Mouse (Mus musculus) intestine, embryonic 14.5 days (tissue): ENCODE measurements around the gene Stk32c. TPM values are rescaled to one million over a fixed set of nuclear protein-coding genes. Genes with fewer than 3 reads are reported as not detected.

Source experiments
- ATAC-seq: fragments of 200-750 bp; cut with Nextera tagmentation; replicated peaks from 2 replicates; pipeline ENCODE4 v1.8.0; 2017; ENCODE audit warnings: low read depth, moderate number of reproducible peaks, moderate TSS enrichment, moderate library complexity; ENCODE audit not compliant: low FRiP score, low TSS enrichment
- DNase-seq: peaks from one replicate; pipeline ENCODE4 v3.0.0-alpha.2; 2018; ENCODE audit warnings: low spot score
- H3K27ac ChIP-seq: fragments of 300-500 bp; sonication (generic); 2 replicates; pipeline ENCODE4 v1.5.1; 2014; ENCODE audit warnings: low read depth, mild to moderate bottlenecking, control low read depth
- H3K27me3 ChIP-seq: fragments of 300-500 bp; sonication (generic); replicated peaks from 2 replicates; pipeline ENCODE4 v1.6.1; 2014; ENCODE audit warnings: low read length, control low read depth; ENCODE audit not compliant: control insufficient read depth, insufficient read depth
- H3K36me3 ChIP-seq: fragments of 300-500 bp; sonication (generic); 2 replicates; pipeline ENCODE4 v1.6.1; 2014; ENCODE audit warnings: low read length, control low read depth; ENCODE audit not compliant: control insufficient read depth, insufficient read depth
- H3K4me1 ChIP-seq: fragments of 300-500 bp; sonication (generic); replicated peaks from 2 replicates; pipeline ENCODE4 v1.6.1; 2014; ENCODE audit warnings: low read length, control low read depth, mixed read lengths; ENCODE audit not compliant: control insufficient read depth, insufficient read depth
- H3K4me2 ChIP-seq: fragments of 300-500 bp; sonication (generic); 2 replicates; pipeline ENCODE4 v1.6.1; 2014; ENCODE audit warnings: low read length
- H3K4me3 ChIP-seq: fragments of 300-500 bp; sonication (generic); 2 replicates; pipeline ENCODE4 v1.5.1; 2014; ENCODE audit warnings: low read depth, low read length, control low read depth, mixed read lengths
- H3K9ac ChIP-seq: fragments of 300-500 bp; sonication (generic); 2 replicates; pipeline ENCODE4 v1.6.1; 2014; ENCODE audit warnings: mild to moderate bottlenecking, low read length
- H3K9me3 ChIP-seq: fragments of 300-500 bp; sonication (generic); 2 replicates; pipeline ENCODE4 v1.6.1; 2016; ENCODE audit warnings: low read length, control low read depth; ENCODE audit not compliant: control insufficient read depth
- WGBS: fragments of 180-500 bp; shearing (Covaris S2); extraction: QIAGEN DNeasy Blood & Tissue Kit; methylation state at CpG from one replicate; pipeline ENCODE4 v1.1.7; 2014; 5-methylcytosine and 5-hydroxymethylcytosine counted together
- polyA plus RNA-seq: library from polyadenylated mRNA; unstranded; fragments of >200 nt; fragmentation: Nextera tagmentation; extraction: Ambion mirVana; gene quantifications from 2 replicates; pipeline ENCODE4 v1.2.1, GENCODE M21; 2014

Stk32c gene
- polyA plus RNA-seq, 1 experiment from 2014 or later, result 0.15 TPM

- peak; percentile 51 for ATAC-seq
- H3K4me2 ChIP-seq, result no peak overlapping the region
- DNase-seq, result peak; percentile 96
Observed at GRCm38 (mm10) chr7:139068182-139068623, 144.9 kb downstream of the Stk32c start.

DNA sequence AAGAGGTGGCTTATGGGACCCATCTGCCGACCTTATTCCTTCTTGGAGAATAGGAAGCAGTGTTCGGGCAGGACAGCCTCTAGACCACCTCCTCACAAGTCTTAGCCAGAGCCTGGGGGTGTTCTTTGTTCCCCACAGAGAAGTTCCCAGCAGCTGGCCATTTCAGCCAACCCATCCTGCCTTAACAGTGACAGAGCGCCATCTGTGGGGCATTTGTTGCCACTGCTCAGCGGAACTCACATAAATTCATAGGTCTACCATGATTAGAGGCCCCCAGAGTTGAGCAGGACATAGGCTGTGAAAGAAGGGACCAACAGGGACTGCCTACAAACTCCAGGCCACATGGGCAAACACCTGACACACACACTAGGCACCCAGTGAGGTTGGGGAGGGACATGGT, 149.7 kb downstream of the Stk32c start:
- H3K9me3 ChIP-seq, result no peaks in the 10 kb centered on the region
- H3K4me3 ChIP-seq, result no peak overlapping the region
- H3K4me1 ChIP-seq, result no peaks in the 10 kb centered on the region
- no peaks in the 10 kb centered on the region for H3K27me3 ChIP-seq
- H3K9ac ChIP-seq, result no peak overlapping the region
- no peak overlapping the region for H3K27ac ChIP-seq
- no peak overlapping the region for H3K4me2 ChIP-seq
- H3K36me3 ChIP-seq, result no peaks in the 10 kb centered on the region
- no peak for ATAC-seq
- WGBS, result 58% methylated on average over 4 of the region's 4 CpGs
- DNase-seq, result no peak

More at GRCm38 (mm10) chr7:139068182-139068623, 144.9 kb downstream of the Stk32c start:
- H3K27me3 ChIP-seq, result no peaks in the 10 kb centered on the region
- no peaks in the 10 kb centered on the region for H3K36me3 ChIP-seq
- H3K9me3 ChIP-seq, result no peaks in the 10 kb centered on the region
- no peaks in the 10 kb centered on the region for H3K4me1 ChIP-seq
- no peak overlapping the region for H3K9ac ChIP-seq
- no peak overlapping the region for H3K4me3 ChIP-seq
- 0% methylated on average over 2 of the region's 2 CpGs for WGBS
- H3K27ac ChIP-seq, result no peak overlapping the region

Other genes with a start within 250 kb of the Stk32c start
- 28.5 and 30.0 TPM in 2 replicates for gene Dpysl4, start 127.3 kb downstream of the Stk32c start, polyA plus RNA-seq
- gene Lrrc27, start 319 bp downstream of the Stk32c start, polyA plus RNA-seq, result 4.7 and 4.9 TPM in 2 replicates
- 15.9 and 17.3 TPM in 2 replicates for gene Pwwp2b, start 35.2 kb upstream of the Stk32c start, polyA plus RNA-seq
- gene Inpp5a, start 175.8 kb upstream of the Stk32c start, polyA plus RNA-seq, result 44.2 and 49.8 TPM in 2 replicates